Mouse (Mus musculus): Measurements from ENCODE around the gene Gm5538.

Gene Gm5538

GRCm38 (mm10) chr3:59729490-59729889 is at the start of gene Gm5538:
Gene Gm5538, plus strand, starts transcription at chr3:59729790.
- DNase-seq (ENCODE audit: low spot score): no peak

GRCm38 (mm10) chr3:59697391-59697790 is 32.2 kb upstream of the Gm5538 start:
- no peak for DNase-seq (ENCODE audit: low spot score)

GRCm38 (mm10) chr3:59702614-59703110 is 26.9 kb upstream of the Gm5538 start:
- DNase-seq (ENCODE audit: low spot score): no peak

GRCm38 (mm10) chr3:59739866-59740265 is 10.3 kb downstream of the Gm5538 start:
- no peak for DNase-seq (ENCODE audit: low spot score)

GRCm38 (mm10) chr3:59744181-59744580 is 14.6 kb downstream of the Gm5538 start:
- no peak for DNase-seq (ENCODE audit: low spot score)

Data from spleen, adult 12 weeks (tissue).